Mouse (Mus musculus) adrenal gland, postnatal 25 days (tissue): Measurements from ENCODE around the gene Bpifa6. TPM values are rescaled to one million over a fixed set of nuclear protein-coding genes. Genes with fewer than 3 reads are reported as not detected.

Experiments used
- DNase-seq: peaks from one replicate; pipeline ENCODE4 v3.0.0; 2021; ENCODE audit warnings: mixed read lengths
- total RNA-seq: library from RNA; stranded (reverse); gene quantifications from 2 replicates; pipeline ENCODE4 v1.2.3, GENCODE M21; 2021

Bpifa6 gene
- total RNA-seq, 1 experiment from 2014 or later, result not detected

- no peak for DNase-seq
These were observed 70.0 kb downstream of the Bpifa6 start for GRCm38 (mm10) chr2:154044743-154045142.

Other genes starting within 250 kb of the Bpifa6 start
- 66.2 and 108 TPM in 2 replicates for gene Mapre1, start 233.7 kb upstream of the Bpifa6 start, total RNA-seq
- 0.27 TPM in 1 of 2 replicates, not detected in the other for gene Efcab8, start 195.0 kb upstream of the Bpifa6 start, total RNA-seq
- not detected in 2 replicates for gene Sun5, start 103.9 kb upstream of the Bpifa6 start, total RNA-seq
- gene Bpifb2, start 99.9 kb upstream of the Bpifa6 start, total RNA-seq, result not detected in 2 replicates
- gene Bpifb6, start 74.6 kb upstream of the Bpifa6 start, total RNA-seq, result 6.3 and 7.2 TPM in 2 replicates
- gene Bpifb3, start 56.7 kb upstream of the Bpifa6 start, total RNA-seq, result not detected in 2 replicates
- gene Bpifb4, start 36.7 kb upstream of the Bpifa6 start, total RNA-seq, result not detected in 2 replicates
- 0.43 TPM in 1 of 2 replicates, not detected in the other for gene Bpifa2, start 33.3 kb downstream of the Bpifa6 start, total RNA-seq
- not detected in 2 replicates for gene Bpifa3, start 155.4 kb downstream of the Bpifa6 start, total RNA-seq
- not detected in 2 replicates for gene Bpifa1, start 167.9 kb downstream of the Bpifa6 start, total RNA-seq
- gene Bpifa5, start 187.7 kb downstream of the Bpifa6 start, total RNA-seq, result not detected in 2 replicates
- not detected in 2 replicates for gene Bpifb1, start 215.9 kb downstream of the Bpifa6 start, total RNA-seq
- gene Bpifb5, start 248.8 kb downstream of the Bpifa6 start, total RNA-seq, result not detected in 2 replicates